Mouse (Mus musculus): Measurements from ENCODE around the gene Sap30l. TPM values are rescaled to one million over a fixed set of nuclear protein-coding genes. Genes with fewer than 3 reads are reported as not detected.

The Sap30l gene
- total and polyA plus RNA-seq, 3 experiments = 17.1 to 23.1 (median 20.8) TPM

DNA sequence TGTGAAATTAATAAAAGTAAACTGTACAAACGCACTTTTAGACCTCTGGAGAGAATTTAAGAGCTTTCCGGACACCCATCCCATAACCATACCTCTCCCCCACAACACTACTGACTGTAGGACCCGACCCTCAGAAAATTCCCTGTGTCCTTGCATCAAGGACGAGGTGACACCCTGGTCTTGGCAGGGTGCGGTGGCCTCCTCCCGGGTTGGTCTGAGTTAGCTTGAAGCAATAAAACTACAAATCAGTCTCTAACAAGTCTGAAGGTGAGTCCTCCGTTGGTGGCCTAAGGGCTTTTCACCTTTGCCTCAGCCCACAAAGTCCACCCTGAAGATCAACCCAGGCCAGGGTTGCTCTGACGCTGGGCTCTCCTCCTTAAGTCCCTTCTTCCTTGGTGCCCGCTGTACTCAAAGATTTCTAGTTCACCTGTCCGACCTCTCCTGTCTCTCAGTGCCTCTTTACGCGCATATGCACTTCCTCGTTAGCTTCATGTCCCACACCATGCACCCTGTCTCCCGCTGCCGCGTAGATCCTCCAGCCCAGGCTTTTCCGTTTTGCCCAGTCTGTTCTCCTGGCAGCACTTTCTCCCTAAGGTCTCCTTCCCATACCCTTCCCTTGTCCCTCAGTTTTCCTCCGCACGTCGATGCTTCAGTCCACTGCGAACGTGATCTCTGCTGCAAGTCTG is 1.0 kb upstream of the Sap30l start:
- no peaks in the 10 kb centered on the region for H3K9me3 ChIP-seq (replicated peaks; ENCODE audit: low read length)
- in situ Hi-C loops (cut with MboI; ENCODE audit: low pct_ligation_motif_present, low pct_unique_long_range_greater_than_20kb, low sequenced_read_pairs) (loop anchor here (5.0 to 10.0 kb wide), 2 partner anchors 137 to 284 kb away; no protein-coding TSS in a partner anchor), dilution Hi-C loops (cut with MboI; ENCODE audit: extremely low pct_ligation_motif_present, extremely low pct_unique_long_range_greater_than_20kb, low sequenced_read_pairs) (no loop called here)
- no peak overlapping the region for H3K27ac ChIP-seq (ENCODE audit: insufficient read depth, low read depth)
- no peaks in the 10 kb centered on the region for H3K79me2 ChIP-seq (replicated peaks; ENCODE audit: control insufficient read depth, extremely low read depth, insufficient read depth, poor library complexity, severe bottlenecking)
- peak overlapping the region; percentile 73 to 97 (median 74) for H3K4me3 ChIP-seq (replicated peaks in 1 of 3; ENCODE audit: low read depth in 2 of 3, low read length in 2 of 3, poor library complexity in 1 of 3)
- peaks cover 0 to 2% of the 10 kb centered on the region in 2 experiments for H3K36me3 ChIP-seq (replicated peaks in 1 of 2; ENCODE audit: control insufficient read depth in 1 of 2, insufficient read depth in 1 of 2, low read length in 1 of 2)
- peak overlapping the region; percentile 76 for H3K4me2 ChIP-seq (ENCODE audit: insufficient read depth, low read depth, poor library complexity, severe bottlenecking)
- DNase-seq (ENCODE audit: extremely low read depth) = peak; percentile 21
- TF ChIP-seq ELF1 (IDR thresholded peaks at IDR 0.05; ENCODE audit: low read depth, low read length) (peak; percentile 52; the same call in 1 of the 2 replicates), ZC3H11A (IDR thresholded peaks at IDR 0.05; ENCODE audit: low read depth, low read length) (no peak), CHD2 (IDR thresholded peaks at IDR 0.05; ENCODE audit: low read length) (no peak), TCF12 (IDR thresholded peaks at IDR 0.05; ENCODE audit: low read depth, low read length) (no peak)
- peaks cover 7 to 24% of the 10 kb centered on the region in 2 experiments; a peak in 3 of 4 replicates for H3K4me1 ChIP-seq (ENCODE audit: control insufficient read depth in 1 of 2, insufficient read depth in 2 of 2)
- peak overlapping the region; percentile 70 for H3K9ac ChIP-seq (ENCODE audit: insufficient read depth, low read depth)
- peaks cover 13% of the 10 kb centered on the region for H3K27me3 ChIP-seq (replicated peaks)

DNA sequence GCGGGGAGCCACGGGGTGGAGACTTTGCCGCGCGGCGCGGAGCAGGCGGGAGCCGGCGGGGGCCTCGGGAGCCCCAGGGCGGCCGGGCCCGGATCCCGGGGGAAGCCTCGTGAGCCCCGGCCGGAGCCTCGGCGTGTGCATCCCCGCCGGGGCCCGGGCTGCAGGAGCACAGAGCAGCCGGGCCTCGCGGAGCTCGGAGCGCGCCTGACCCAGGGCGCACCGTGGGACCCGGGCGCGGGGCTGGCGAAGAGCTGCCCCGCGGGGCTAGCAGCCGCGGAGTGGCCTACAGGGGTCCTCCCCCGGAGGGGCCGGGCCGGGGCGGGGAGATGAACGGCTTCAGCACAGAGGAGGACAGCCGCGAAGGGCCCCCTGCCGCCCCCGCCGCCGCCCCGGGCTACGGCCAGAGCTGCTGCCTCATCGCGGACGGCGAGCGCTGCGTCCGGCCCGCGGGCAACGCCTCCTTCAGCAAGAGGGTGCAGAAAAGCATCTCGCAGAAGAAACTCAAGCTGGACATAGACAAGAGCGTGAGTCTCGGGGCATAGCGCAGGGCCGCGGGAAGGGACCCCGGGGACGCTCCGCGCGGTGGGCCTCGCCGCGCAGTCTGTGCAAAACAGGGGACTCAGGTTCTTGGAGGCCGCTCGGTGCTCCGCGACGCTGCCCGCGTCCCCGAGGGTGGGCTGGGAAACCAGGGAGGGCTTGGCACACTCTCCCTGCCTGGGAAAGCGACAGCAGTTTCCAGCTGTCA is 501 bp downstream of the Sap30l start:
- H3K36me3 ChIP-seq (replicated peaks in 1 of 2; ENCODE audit: control insufficient read depth in 1 of 2, insufficient read depth in 1 of 2, low read length in 1 of 2) = peaks cover 5 to 16% of the 10 kb centered on the region in 2 experiments
- TF ChIP-seq MAZ (IDR thresholded peaks at IDR 0.05; ENCODE audit: low read depth, low read length) (no peak), UBTF (IDR thresholded peaks at IDR 0.05; ENCODE audit: low read depth, low read length) (peak; percentile 79), MEF2A (IDR thresholded peaks at IDR 0.05; ENCODE audit: borderline replicate concordance, low read depth, low read length) (no peak)
- peaks cover 13% of the 10 kb centered on the region for H3K27me3 ChIP-seq (replicated peaks)
- H3K9me3 ChIP-seq (replicated peaks; ENCODE audit: low read length) = no peaks in the 10 kb centered on the region
- DNase-seq (ENCODE audit: extremely low read depth) = no peak
- no peak overlapping the region for H3K27ac ChIP-seq (ENCODE audit: insufficient read depth, low read depth)
- dilution Hi-C loops (cut with MboI; ENCODE audit: extremely low pct_ligation_motif_present, extremely low pct_unique_long_range_greater_than_20kb, low sequenced_read_pairs) = no loop called here
- in situ Hi-C loops (cut with MboI; ENCODE audit: low pct_ligation_motif_present, low pct_unique_long_range_greater_than_20kb, low sequenced_read_pairs) = loop anchor here (5.0 to 10.0 kb wide), 2 partner anchors 135 to 283 kb away; no protein-coding TSS in a partner anchor
- no peaks in the 10 kb centered on the region for H3K79me2 ChIP-seq (replicated peaks; ENCODE audit: control insufficient read depth, extremely low read depth, insufficient read depth, poor library complexity, severe bottlenecking)
- H3K4me3 ChIP-seq (replicated peaks in 1 of 3; ENCODE audit: low read depth in 2 of 3, low read length in 2 of 3, poor library complexity in 1 of 3) = peak overlapping the region; percentile 66 to 74 (median 69)
- H3K4me2 ChIP-seq (ENCODE audit: insufficient read depth, low read depth, poor library complexity, severe bottlenecking) = peak overlapping the region; percentile 83
- peaks cover 7 to 24% of the 10 kb centered on the region in 2 experiments; a peak in 3 of 4 replicates for H3K4me1 ChIP-seq (ENCODE audit: control insufficient read depth in 1 of 2, insufficient read depth in 2 of 2)
- H3K9ac ChIP-seq (ENCODE audit: insufficient read depth, low read depth) = peak overlapping the region; percentile 70

DNA sequence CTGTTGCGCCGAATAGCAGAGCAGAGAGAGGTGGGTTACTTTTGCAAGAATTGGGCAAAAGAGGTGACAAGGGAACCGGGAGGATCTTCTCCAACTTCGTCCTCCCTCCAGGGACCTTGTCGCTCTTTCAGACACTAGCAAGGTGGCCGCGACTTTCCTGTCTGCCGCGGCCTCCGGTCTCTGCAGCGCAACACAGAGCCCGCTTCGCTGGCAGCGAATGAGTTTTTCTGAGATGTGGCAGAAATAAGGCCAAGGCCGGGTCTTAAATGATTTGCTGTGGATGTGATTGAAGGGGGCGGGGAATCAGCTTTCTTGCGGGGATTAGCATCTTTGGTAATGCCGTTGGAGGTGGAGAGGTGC is 1.1 kb downstream of the Sap30l start:
- Histone ChIP-seq H3K4me1 (ENCODE audit: control insufficient read depth in 1 of 2, insufficient read depth in 2 of 2) (peaks cover 7 to 24% of the 10 kb centered on the region in 2 experiments; a peak in 3 of 4 replicates), H3K27me3 (replicated peaks) (peaks cover 13% of the 10 kb centered on the region), H3K9ac (ENCODE audit: insufficient read depth, low read depth) (peak overlapping the region; percentile 70; the same call in 1 of the 2 replicates), H3K36me3 (replicated peaks in 1 of 2; ENCODE audit: control insufficient read depth in 1 of 2, insufficient read depth in 1 of 2, low read length in 1 of 2) (peaks cover 7 to 20% of the 10 kb centered on the region in 2 experiments), H3K9me3 (replicated peaks; ENCODE audit: low read length) (no peaks in the 10 kb centered on the region), H3K4me2 (ENCODE audit: insufficient read depth, low read depth, poor library complexity, severe bottlenecking) (peak overlapping the region; percentile 83), H3K27ac (ENCODE audit: insufficient read depth, low read depth) (no peak overlapping the region), H3K4me3 (replicated peaks in 1 of 3; ENCODE audit: low read depth in 2 of 3, low read length in 2 of 3, poor library complexity in 1 of 3) (peak overlapping the region; percentile 66 to 74 (median 69)), H3K79me2 (replicated peaks; ENCODE audit: control insufficient read depth, extremely low read depth, insufficient read depth, poor library complexity, severe bottlenecking) (no peaks in the 10 kb centered on the region)
- in situ Hi-C loops (cut with MboI; ENCODE audit: low pct_ligation_motif_present, low pct_unique_long_range_greater_than_20kb, low sequenced_read_pairs) (loop anchor here (5.0 to 10.0 kb wide), 2 partner anchors 135 to 282 kb away; no protein-coding TSS in a partner anchor), dilution Hi-C loops (cut with MboI; ENCODE audit: extremely low pct_ligation_motif_present, extremely low pct_unique_long_range_greater_than_20kb, low sequenced_read_pairs) (no loop called here)
- DNase-seq (ENCODE audit: extremely low read depth) = no peak
- no peak for TF ChIP-seq ZMIZ1 (IDR thresholded peaks at IDR 0.05; ENCODE audit: low read depth, low read length)
- no peak for TF ChIP-seq CTCF (conservative IDR thresholded peaks at IDR 0.05 in 1 of 2, IDR thresholded peaks at IDR 0.05 in 1 of 2; ENCODE audit: low read depth in 2 of 2, low read length in 2 of 2)

Data from CH12.LX (cell line).